Mouse (Mus musculus) bone marrow, adult 2 months (tissue): ENCODE results near the gene Hist1h2bf.

Experiments
- CTCF ChIP-seq: fragments of 200-500 bp; IDR thresholded peaks from 2 replicates; pipeline ENCODE4 v1.5.1; 2011; ENCODE audit warnings: low read length, control low read depth; ENCODE audit not compliant: control insufficient read depth, insufficient read depth
- POLR2A ChIP-seq: fragments of 200-500 bp; IDR thresholded peaks from 2 replicates; pipeline ENCODE4 v1.6.1; 2011; ENCODE audit warnings: low read depth, mild to moderate bottlenecking, control low read depth, low read length, borderline replicate concordance; ENCODE audit not compliant: control insufficient read depth

DNA sequence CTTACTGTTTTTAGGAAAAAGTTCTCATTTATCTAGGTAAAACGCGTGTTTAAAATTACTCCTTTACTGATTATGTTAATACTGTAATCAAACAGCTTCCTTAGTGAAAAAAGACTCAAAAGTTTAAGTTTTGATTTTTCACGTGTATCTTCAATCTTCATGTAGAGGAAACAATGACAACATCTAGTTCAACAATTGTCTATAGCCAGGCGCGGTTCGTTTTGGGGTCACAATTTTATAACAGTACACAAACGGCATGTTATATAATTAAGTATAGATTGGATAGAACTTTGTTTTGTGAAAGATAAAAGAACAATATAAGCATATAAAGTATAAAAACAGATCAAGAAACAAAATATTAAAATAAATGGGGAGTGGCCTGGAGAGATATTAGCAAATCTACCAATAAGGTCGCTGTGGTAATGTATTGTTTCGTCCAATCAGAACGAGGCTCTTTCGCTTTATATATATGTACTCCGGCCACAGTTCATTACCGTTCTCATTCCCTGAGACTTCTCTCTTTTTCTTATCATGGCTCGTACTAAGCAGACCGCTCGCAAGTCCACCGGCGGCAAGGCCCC lies 1.4 kb upstream of the Hist1h2bf start, which contains the start of gene Hist1h3d:
- TF ChIP-seq CTCF (no peak), POLR2A (no peak)
